Mouse (Mus musculus): Measurements from ENCODE around the gene Zmynd10. TPM values are rescaled to one million over a fixed set of nuclear protein-coding genes. Genes with fewer than 3 reads are reported as not detected.
"Not testable (repeated sequence)": the region's sequence is repeated elsewhere in the genome, so short reads cannot be mapped to it uniquely, and the experiment has no call there.

Gene Zmynd10
- polyA plus RNA-seq, 1 experiment from 2014 or later, result 4.3 TPM

- 84% methylated on average over 3 of the region's 3 CpGs for WGBS
- peaks cover 29% of the 10 kb centered on the region for H3K4me1 ChIP-seq (ENCODE audit: control insufficient read depth, insufficient read depth, low read length)
- no peak for DNase-seq (ENCODE audit: low spot score)
- ATAC-seq, result no peak
- H3K9ac ChIP-seq (ENCODE audit: low read length), result peak overlapping the region; percentile 41; the same call in 1 of the 2 replicates
- H3K9me3 ChIP-seq (replicated peaks; ENCODE audit: control insufficient read depth, low read length), result no peaks in the 10 kb centered on the region
- H3K27me3 ChIP-seq (replicated peaks; ENCODE audit: control insufficient read depth, insufficient read depth, low read length), result peaks cover 19% of the 10 kb centered on the region
- no peak overlapping the region for H3K27ac ChIP-seq (ENCODE audit: low read depth, low read length)
- 0 out of 2 replicates have a peak overlapping the region, but pooled peaks have one; percentile 63 for H3K4me3 ChIP-seq (ENCODE audit: low read depth, low read length)
- peak overlapping the region; percentile 89; the same call in 1 of the 2 replicates for H3K4me2 ChIP-seq (ENCODE audit: low read length)
- peaks cover 44% of the 10 kb centered on the region for H3K36me3 ChIP-seq (ENCODE audit: control insufficient read depth, insufficient read depth, low read length)
Measured at GRCm38 (mm10) chr9:107556346-107556745, 9.2 kb downstream of the Zmynd10 start.

GRCm38 (mm10) chr9:107563029-107563581 lies 16.0 kb downstream of the Zmynd10 start, which contains the start of gene Tusc2:
TSS of gene Tusc2 (plus strand) at chr9:107563255.
- peak within 1 kb of the TSS; percentile 76 for H3K9ac ChIP-seq (ENCODE audit: low read length)
- peaks cover 65% of the 10 kb centered on the region for H3K36me3 ChIP-seq (ENCODE audit: control insufficient read depth, insufficient read depth, low read length)
- no peaks in the 10 kb centered on the region for H3K27me3 ChIP-seq (replicated peaks; ENCODE audit: control insufficient read depth, insufficient read depth, low read length)
- peaks cover 14% of the 10 kb centered on the region for H3K4me1 ChIP-seq (ENCODE audit: control insufficient read depth, insufficient read depth, low read length)
- H3K27ac ChIP-seq (ENCODE audit: low read depth, low read length), result no peak within 1 kb of the TSS; the same call in 1 of the 2 replicates
- under 1% methylated on average over 46 of the region's 46 CpGs for WGBS
- DNase-seq (ENCODE audit: low spot score), result peak; percentile 96
- ATAC-seq, result peak; percentile 98
- H3K4me3 ChIP-seq (ENCODE audit: low read depth, low read length), result peak within 1 kb of the TSS; percentile 71
- H3K9me3 ChIP-seq (replicated peaks; ENCODE audit: control insufficient read depth, low read length), result no peaks in the 10 kb centered on the region
- H3K4me2 ChIP-seq (ENCODE audit: low read length), result peak within 1 kb of the TSS; percentile 75

GRCm38 (mm10) chr9:107565556-107565955 lies 18.5 kb downstream of the Zmynd10 start:
- H3K27ac ChIP-seq (ENCODE audit: low read depth, low read length); H3K27me3 ChIP-seq (replicated peaks; ENCODE audit: control insufficient read depth, insufficient read depth, low read length); ATAC-seq; H3K4me3 ChIP-seq (ENCODE audit: low read depth, low read length); H3K9me3 ChIP-seq (replicated peaks; ENCODE audit: control insufficient read depth, low read length); H3K9ac ChIP-seq (ENCODE audit: low read length); DNase-seq (ENCODE audit: low spot score); H3K4me2 ChIP-seq (ENCODE audit: low read length): not testable (repeated sequence)
- peaks cover 41% of the 10 kb centered on the region for H3K36me3 ChIP-seq (ENCODE audit: control insufficient read depth, insufficient read depth, low read length)
- H3K4me1 ChIP-seq (ENCODE audit: control insufficient read depth, insufficient read depth, low read length), result peaks cover 24% of the 10 kb centered on the region
- 46% methylated on average over 5 of the region's 5 CpGs for WGBS

GRCm38 (mm10) chr9:107566041-107566709 lies 19.1 kb downstream of the Zmynd10 start:
- H3K4me3 ChIP-seq (ENCODE audit: low read depth, low read length), result no peak overlapping the region
- H3K27me3 ChIP-seq (replicated peaks; ENCODE audit: control insufficient read depth, insufficient read depth, low read length), result no peaks in the 10 kb centered on the region
- ATAC-seq (no peak), DNase-seq (ENCODE audit: low spot score) (peak; percentile 73)
- 0 out of 2 replicates have a peak overlapping the region, but pooled peaks have one; percentile 0 for H3K4me2 ChIP-seq (ENCODE audit: low read length)
- WGBS, result 60% methylated on average over 15 of the region's 15 CpGs
- no peak overlapping the region for H3K27ac ChIP-seq (ENCODE audit: low read depth, low read length)
- peaks cover 41% of the 10 kb centered on the region for H3K36me3 ChIP-seq (ENCODE audit: control insufficient read depth, insufficient read depth, low read length)
- H3K4me1 ChIP-seq (ENCODE audit: control insufficient read depth, insufficient read depth, low read length), result peaks cover 31% of the 10 kb centered on the region
- H3K9ac ChIP-seq (ENCODE audit: low read length), result no peak overlapping the region
- no peaks in the 10 kb centered on the region for H3K9me3 ChIP-seq (replicated peaks; ENCODE audit: control insufficient read depth, low read length)

- H3K4me2 ChIP-seq (ENCODE audit: low read length), result no peak overlapping the region
- DNase-seq (ENCODE audit: low spot score) (no peak), ATAC-seq (no peak)
- no peaks in the 10 kb centered on the region for H3K9me3 ChIP-seq (replicated peaks; ENCODE audit: control insufficient read depth, low read length)
- 64% methylated on average over 3 of the region's 3 CpGs for WGBS
- H3K27ac ChIP-seq (ENCODE audit: low read depth, low read length), result no peak overlapping the region
- no peaks in the 10 kb centered on the region for H3K27me3 ChIP-seq (replicated peaks; ENCODE audit: control insufficient read depth, insufficient read depth, low read length)
- no peak overlapping the region for H3K4me3 ChIP-seq (ENCODE audit: low read depth, low read length)
- H3K9ac ChIP-seq (ENCODE audit: low read length), result no peak overlapping the region
- H3K4me1 ChIP-seq (ENCODE audit: control insufficient read depth, insufficient read depth, low read length), result peaks cover 31% of the 10 kb centered on the region
- peaks cover 41% of the 10 kb centered on the region for H3K36me3 ChIP-seq (ENCODE audit: control insufficient read depth, insufficient read depth, low read length)
Measured at GRCm38 (mm10) chr9:107566855-107567254, 19.8 kb downstream of the Zmynd10 start.

GRCm38 (mm10) chr9:107567702-107568319 lies 20.7 kb downstream of the Zmynd10 start, which contains the start of gene Hyal2:
TSS of gene Hyal2 (plus strand) at chr9:107567945.
- Histone ChIP-seq H3K9me3 (replicated peaks; ENCODE audit: control insufficient read depth, low read length) (no peaks in the 10 kb centered on the region), H3K4me3 (ENCODE audit: low read depth, low read length) (peak within 1 kb of the TSS; percentile 88), H3K4me1 (ENCODE audit: control insufficient read depth, insufficient read depth, low read length) (peaks cover 31% of the 10 kb centered on the region), H3K4me2 (ENCODE audit: low read length) (peak within 1 kb of the TSS; percentile 92), H3K27me3 (replicated peaks; ENCODE audit: control insufficient read depth, insufficient read depth, low read length) (no peaks in the 10 kb centered on the region), H3K27ac (ENCODE audit: low read depth, low read length) (peak within 1 kb of the TSS; percentile 77), H3K9ac (ENCODE audit: low read length) (peak within 1 kb of the TSS; percentile 92), H3K36me3 (ENCODE audit: control insufficient read depth, insufficient read depth, low read length) (peaks cover 43% of the 10 kb centered on the region)
- WGBS, result 4% methylated on average over 18 of the region's 18 CpGs
- DNase-seq (ENCODE audit: low spot score) (no peak), ATAC-seq (no peak)

GRCm38 (mm10) chr9:107568331-107569261 lies 21.5 kb downstream of the Zmynd10 start:
- no peaks in the 10 kb centered on the region for H3K9me3 ChIP-seq (replicated peaks; ENCODE audit: control insufficient read depth, low read length)
- H3K27ac ChIP-seq (ENCODE audit: low read depth, low read length), result peak overlapping the region; percentile 77
- peak overlapping the region; percentile 92 for H3K4me2 ChIP-seq (ENCODE audit: low read length)
- H3K36me3 ChIP-seq (ENCODE audit: control insufficient read depth, insufficient read depth, low read length), result peaks cover 51% of the 10 kb centered on the region
- peaks cover 29% of the 10 kb centered on the region for H3K4me1 ChIP-seq (ENCODE audit: control insufficient read depth, insufficient read depth, low read length)
- H3K4me3 ChIP-seq (ENCODE audit: low read depth, low read length), result peak overlapping the region; percentile 88
- WGBS, result under 1% methylated on average over 41 of the region's 41 CpGs
- H3K9ac ChIP-seq (ENCODE audit: low read length), result peak overlapping the region; percentile 92
- H3K27me3 ChIP-seq (replicated peaks; ENCODE audit: control insufficient read depth, insufficient read depth, low read length), result no peaks in the 10 kb centered on the region
- peak; percentile 91 for ATAC-seq
- DNase-seq (ENCODE audit: low spot score), result peak; percentile 95

- Histone ChIP-seq H3K9me3 (replicated peaks; ENCODE audit: control insufficient read depth, low read length) (no peaks in the 10 kb centered on the region), H3K4me3 (ENCODE audit: low read depth, low read length) (peak overlapping the region; percentile 88), H3K27me3 (replicated peaks; ENCODE audit: control insufficient read depth, insufficient read depth, low read length) (no peaks in the 10 kb centered on the region), H3K36me3 (ENCODE audit: control insufficient read depth, insufficient read depth, low read length) (peaks cover 54% of the 10 kb centered on the region), H3K9ac (ENCODE audit: low read length) (peak overlapping the region; percentile 92), H3K4me1 (ENCODE audit: control insufficient read depth, insufficient read depth, low read length) (peaks cover 25% of the 10 kb centered on the region), H3K4me2 (ENCODE audit: low read length) (peak overlapping the region; percentile 92), H3K27ac (ENCODE audit: low read depth, low read length) (peak overlapping the region; percentile 77)
- DNase-seq (ENCODE audit: low spot score) (no peak), ATAC-seq (peak; percentile 25)
- WGBS, result 1% methylated on average over 23 of the region's 23 CpGs
Measured at GRCm38 (mm10) chr9:107569270-107569669, 22.2 kb downstream of the Zmynd10 start.

All from forebrain, embryonic 14.5 days (tissue).